ENCODE assay signal across 8 mouse cellular contexts in genomic region chr17:4993497-4993839, GRCm38 (mm10). TPM values are rescaled to one million over a fixed set of nuclear protein-coding genes. Genes with fewer than 3 reads are reported as not detected.
DNase-seq lines count a peak whose midpoint lies in the region; ATAC-seq and TF ChIP-seq lines count a peak whose summit lies in the region.

No protein-coding gene starts in this region.

- ATAC-seq in heart, embryonic 11.5 days (replicated peaks; ENCODE audit: insufficient number of reproducible peaks, low FRiP score, low TSS enrichment) = no peak
- no peak for ATAC-seq in forebrain, embryonic 15.5 days (replicated peaks)

- no peaks in the 10 kb centered on the region for H3K27me3 ChIP-seq in heart, embryonic 11.5 days (ENCODE audit: control insufficient read depth, insufficient read depth, low read length)
- H3K27me3 ChIP-seq in ES-Bruce4 (ENCODE audit: control insufficient read depth, insufficient read depth, low read length, poor library complexity, severe bottlenecking) = no peaks in the 10 kb centered on the region
- H3K27me3 ChIP-seq in forebrain, embryonic 15.5 days = no peaks in the 10 kb centered on the region

- TF ChIP-seq EP300 in ES-Bruce4 (IDR thresholded peaks at IDR 0.05; ENCODE audit: insufficient read depth, low read depth, low read length) = no peak

- H3K27ac ChIP-seq in heart, embryonic 11.5 days (ENCODE audit: low read depth, low read length) = peak overlapping the region; percentile 99
- peak overlapping the region; percentile 76 for H3K27ac ChIP-seq in ES-Bruce4 (ENCODE audit: insufficient read depth, low read length)
- H3K27ac ChIP-seq in forebrain, embryonic 15.5 days (replicated peaks) = peak overlapping the region; percentile 100
- peak overlapping the region; percentile 70 for H3K27ac ChIP-seq in macrophage

- intact Hi-C loops in heart, postnatal 25 days (cut with DNase I) = loop anchor here (1.0 to 5.0 kb wide), 2 partner anchors 85 to 216 kb away; no protein-coding TSS in a partner anchor
- intact Hi-C loops in left cerebral cortex, postnatal 4 days (cut with DNase I) = loop anchor here (10.0 kb wide), 1 partner anchor 219 kb away; no protein-coding TSS in a partner anchor

- 15% methylated on average over 9 of the region's 9 CpGs for WGBS in heart, embryonic 11.5 days (ENCODE audit: insufficient replicate concordance)
- WGBS in forebrain, embryonic 15.5 days = 14% methylated on average over 9 of the region's 9 CpGs
- 12% methylated on average over 9 of the region's 9 CpGs for WGBS in macrophage (ENCODE audit: missing documents)

- H3K36me3 ChIP-seq in heart, embryonic 11.5 days (ENCODE audit: control insufficient read depth, insufficient read depth, low read length) = no peaks in the 10 kb centered on the region
- no peaks in the 10 kb centered on the region for H3K36me3 ChIP-seq in ES-Bruce4 (ENCODE audit: control insufficient read depth, insufficient read depth, low read length, poor library complexity, severe bottlenecking)
- no peaks in the 10 kb centered on the region for H3K36me3 ChIP-seq in forebrain, embryonic 15.5 days
- H3K36me3 ChIP-seq in macrophage (ENCODE audit: inconsistent target) = no peaks in the 10 kb centered on the region

- peaks cover 19% of the 10 kb centered on the region for H3K79me2 ChIP-seq in macrophage (ENCODE audit: inconsistent target)

- no peaks in the 10 kb centered on the region for H3K9me3 ChIP-seq in heart, embryonic 11.5 days (replicated peaks; ENCODE audit: control insufficient read depth, low read length)
- 0 out of 2 replicates have a peak, but pooled peaks cover 2% of the 10 kb centered on the region for H3K9me3 ChIP-seq in ES-Bruce4 (replicated peaks; ENCODE audit: control insufficient read depth, insufficient read depth, low read length, poor library complexity, severe bottlenecking)
- no peaks in the 10 kb centered on the region for H3K9me3 ChIP-seq in forebrain, embryonic 15.5 days

- H3K4me3 ChIP-seq in heart, embryonic 11.5 days (ENCODE audit: low read depth, low read length) = peak overlapping the region; percentile 78
- H3K4me3 ChIP-seq in ES-Bruce4 (ENCODE audit: low read depth, low read length) = peak overlapping the region; percentile 88
- peak overlapping the region; percentile 96 for H3K4me3 ChIP-seq in forebrain, embryonic 15.5 days
- H3K4me3 ChIP-seq in macrophage (ENCODE audit: inconsistent target) = peak overlapping the region; percentile 47

- peaks cover 7% of the 10 kb centered on the region for H3K4me1 ChIP-seq in heart, embryonic 11.5 days (ENCODE audit: control insufficient read depth, insufficient read depth, low read length)
- H3K4me1 ChIP-seq in ES-Bruce4 (ENCODE audit: control insufficient read depth, insufficient read depth, low read length) = no peaks in the 10 kb centered on the region
- H3K4me1 ChIP-seq in forebrain, embryonic 15.5 days = peaks cover 32% of the 10 kb centered on the region

- H3K9ac ChIP-seq in heart, embryonic 11.5 days (ENCODE audit: low read depth, low read length) = peak overlapping the region; percentile 99
- H3K9ac ChIP-seq in ES-Bruce4 (ENCODE audit: low read depth, poor library complexity, severe bottlenecking) = peak overlapping the region; percentile 100
- H3K9ac ChIP-seq in forebrain, embryonic 15.5 days (replicated peaks) = peak overlapping the region; percentile 100

- H3K4me2 ChIP-seq in heart, embryonic 11.5 days = peak overlapping the region; percentile 87
- H3K4me2 ChIP-seq in forebrain, embryonic 15.5 days (replicated peaks) = peak overlapping the region; percentile 60

- no peak for DNase-seq in heart, postnatal 25 days (ENCODE audit: low spot score)
- DNase-seq in left cerebral cortex, adult 11 months (ENCODE audit: low spot score) = no peak
- DNase-seq in left cerebral cortex, postnatal 4 days = no peak
- no peak for DNase-seq in B cell, adult 2 months

- TF ChIP-seq CTCF in ES-Bruce4 (IDR thresholded peaks at IDR 0.05; ENCODE audit: low read depth, low read length) = no peak

- no peak for TF ChIP-seq POLR2A in ES-Bruce4 (IDR thresholded peaks at IDR 0.05; ENCODE audit: insufficient read depth, low read length)

RNA-seq across cellular contexts. Expression of gene Arid1b, which starts 0.7 kb away (rescaled TPM):
- polyA plus RNA-seq in heart, embryonic 11.5 days (2014; fragmentation: Nextera tagmentation; extraction: Ambion mirVana) = 7.4 and 8.2 TPM in 2 replicates
- 10 to 100 TPM; 28.2 to 32.0 TPM for total RNA-seq in heart, postnatal 25 days (2021)
- polyA plus RNA-seq in ES-Bruce4 (2011; ENCODE audit: insufficient read depth, insufficient read length, low read depth, missing spikeins) (20.4 and 22.4 TPM in 2 replicates), macrophage (2018) (17.4 to 20.1 TPM (median 19.8 TPM) in 3 replicates)
- 14.8 TPM in 2 replicates for polyA plus RNA-seq in forebrain, embryonic 15.5 days (2015; fragmentation: Nextera tagmentation; extraction: Ambion mirVana)
- total RNA-seq in macrophage (2018; cell fraction: chromatin; rRNA removed) = 100 to 1,000 TPM in 6 of 26 experiments, 10 to 100 TPM in 20; 42.1 to 119 (median 94.4) TPM
- 10 to 100 TPM; 25.7 to 42.5 (median 34.5) TPM for total RNA-seq in macrophage (2018; cell fraction: cytosol; rRNA removed)
- total RNA-seq in macrophage (2018; cell fraction: nucleus; rRNA removed) = 10 to 100 TPM; 32.0 to 99.6 (median 62.3) TPM
- total RNA-seq in left cerebral cortex, postnatal 4 days (2021) = 100 to 1,000 TPM; 103 to 107 TPM
